Comparison of ENCODE assay signal across 8 mouse cellular contexts in the genomic region with DNA sequence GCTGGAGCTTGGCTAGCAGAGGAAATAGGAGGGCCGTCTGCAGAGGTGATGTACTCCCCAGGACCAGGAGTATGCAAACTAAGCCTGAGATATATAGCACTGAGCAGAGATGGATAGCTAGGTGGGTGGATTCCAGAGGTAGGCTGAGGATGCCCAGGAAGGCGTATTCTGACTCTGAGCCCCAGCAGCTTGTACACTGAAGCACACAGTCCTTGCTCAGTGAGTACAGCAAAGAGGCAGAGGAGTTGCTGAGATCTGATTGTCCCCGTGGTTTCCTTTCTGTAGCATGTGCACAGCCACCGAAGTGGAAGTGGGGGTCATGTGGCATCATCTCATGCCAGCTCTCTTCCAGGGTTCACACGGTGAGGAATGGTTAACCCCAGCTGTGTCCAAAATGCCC.
"Had no signal": no experiment of that assay in that cellular context is flagged by ENCODE, and none has a peak within 500 bp of the region (broad histone marks: within the 10 kb centered on the region; RNA-seq: fewer than 3 reads in every experiment).

No protein-coding gene starts in this region.

- ATAC-seq: lung, postnatal 0 days; midbrain, embryonic 16.5 days had no signal

- DNase-seq: kidney, adult 8-10 months; kidney, postnatal 25 days; left cerebral cortex, postnatal 4 days; lung, adult 2 months; retina, postnatal 1 day; thymus, postnatal 14 days had no signal
